Mouse (Mus musculus): ENCODE data around the gene Kcnip4. TPM values are rescaled to one million over a fixed set of nuclear protein-coding genes. Genes with fewer than 3 reads are reported as not detected.

The Kcnip4 gene
- polyA plus RNA-seq, 1 experiment = 0.40 TPM

- Histone ChIP-seq H3K4me1 (ENCODE audit: control insufficient read depth, insufficient read depth, low read length) (no peaks in the 10 kb centered on the region), H3K4me3 (replicated peaks; ENCODE audit: extremely low read depth, low read depth, low read length) (no peak overlapping the region)
- DNase-seq = no peak
- TF ChIP-seq POLR2A (IDR thresholded peaks at IDR 0.05; ENCODE audit: borderline replicate concordance, extremely low read depth, low read depth, low read length) = no peak
- TF ChIP-seq CTCF (IDR thresholded peaks at IDR 0.05; ENCODE audit: insufficient read depth, low read length) = no peak
- WGBS = 23% methylated on average over 2 of the region's 2 CpGs
Measured at GRCm38 (mm10) chr5:49487270-49487669, 37.4 kb downstream of the Kcnip4 start.

GRCm38 (mm10) chr5:49470738-49471137 is 54.0 kb downstream of the Kcnip4 start:
- TF ChIP-seq POLR2A (IDR thresholded peaks at IDR 0.05; ENCODE audit: borderline replicate concordance, extremely low read depth, low read depth, low read length) (no peak), CTCF (IDR thresholded peaks at IDR 0.05; ENCODE audit: insufficient read depth, low read length) (no peak)
- 71% methylated on average over 2 of the region's 2 CpGs for WGBS
- Histone ChIP-seq H3K4me3 (replicated peaks; ENCODE audit: extremely low read depth, low read depth, low read length) (no peak overlapping the region), H3K4me1 (ENCODE audit: control insufficient read depth, insufficient read depth, low read length) (no peaks in the 10 kb centered on the region)
- DNase-seq = no peak

GRCm38 (mm10) chr5:49460643-49461276 is 63.9 kb downstream of the Kcnip4 start:
- H3K4me3 ChIP-seq (replicated peaks; ENCODE audit: extremely low read depth, low read depth, low read length) = no peak overlapping the region
- WGBS = 82% methylated on average over 6 of the region's 6 CpGs
- no peak for TF ChIP-seq POLR2A (IDR thresholded peaks at IDR 0.05; ENCODE audit: borderline replicate concordance, extremely low read depth, low read depth, low read length)
- TF ChIP-seq CTCF (IDR thresholded peaks at IDR 0.05; ENCODE audit: insufficient read depth, low read length) = no peak

GRCm38 (mm10) chr5:49453100-49453499 is 71.6 kb downstream of the Kcnip4 start:
- 74% methylated on average over 3 of the region's 3 CpGs for WGBS
- TF ChIP-seq POLR2A (IDR thresholded peaks at IDR 0.05; ENCODE audit: borderline replicate concordance, extremely low read depth, low read depth, low read length) (no peak), CTCF (IDR thresholded peaks at IDR 0.05; ENCODE audit: insufficient read depth, low read length) (no peak)
- Histone ChIP-seq H3K4me1 (ENCODE audit: control insufficient read depth, insufficient read depth, low read length) (no peaks in the 10 kb centered on the region), H3K4me3 (replicated peaks; ENCODE audit: extremely low read depth, low read depth, low read length) (no peak overlapping the region)
- no peak for DNase-seq

More at GRCm38 (mm10) chr5:49460643-49461276, 63.9 kb downstream of the Kcnip4 start:
- DNase-seq = no peak
- H3K4me1 ChIP-seq (ENCODE audit: control insufficient read depth, insufficient read depth, low read length) = no peaks in the 10 kb centered on the region

GRCm38 (mm10) chr5:49451295-49451694 is 73.4 kb downstream of the Kcnip4 start:
- no peak overlapping the region for H3K4me3 ChIP-seq (replicated peaks; ENCODE audit: extremely low read depth, low read depth, low read length)
- no peaks in the 10 kb centered on the region for H3K4me1 ChIP-seq (ENCODE audit: control insufficient read depth, insufficient read depth, low read length)
- DNase-seq = no peak
- no peak for TF ChIP-seq POLR2A (IDR thresholded peaks at IDR 0.05; ENCODE audit: borderline replicate concordance, extremely low read depth, low read depth, low read length)
- no peak for TF ChIP-seq CTCF (IDR thresholded peaks at IDR 0.05; ENCODE audit: insufficient read depth, low read length)

- Histone ChIP-seq H3K4me1 (ENCODE audit: control insufficient read depth, insufficient read depth, low read length) (no peaks in the 10 kb centered on the region), H3K4me3 (replicated peaks; ENCODE audit: extremely low read depth, low read depth, low read length) (no peak overlapping the region)
- 59% methylated on average over 3 of the region's 3 CpGs for WGBS
- TF ChIP-seq POLR2A (IDR thresholded peaks at IDR 0.05; ENCODE audit: borderline replicate concordance, extremely low read depth, low read depth, low read length) (no peak), CTCF (IDR thresholded peaks at IDR 0.05; ENCODE audit: insufficient read depth, low read length) (no peak)
- DNase-seq = no peak
Measured at GRCm38 (mm10) chr5:49450876-49451275, 73.8 kb downstream of the Kcnip4 start.

- H3K4me1 ChIP-seq (ENCODE audit: control insufficient read depth, insufficient read depth, low read length) = no peaks in the 10 kb centered on the region
- no peak for DNase-seq
- H3K4me3 ChIP-seq (replicated peaks; ENCODE audit: extremely low read depth, low read depth, low read length) = no peak overlapping the region
- no peak for TF ChIP-seq CTCF (IDR thresholded peaks at IDR 0.05; ENCODE audit: insufficient read depth, low read length)
- no peak for TF ChIP-seq POLR2A (IDR thresholded peaks at IDR 0.05; ENCODE audit: borderline replicate concordance, extremely low read depth, low read depth, low read length)
- 24% methylated on average over 2 of the region's 2 CpGs for WGBS
Measured at GRCm38 (mm10) chr5:49437236-49437635, 87.5 kb downstream of the Kcnip4 start.

- Histone ChIP-seq H3K4me3 (replicated peaks; ENCODE audit: extremely low read depth, low read depth, low read length) (no peak overlapping the region), H3K4me1 (ENCODE audit: control insufficient read depth, insufficient read depth, low read length) (no peaks in the 10 kb centered on the region)
- DNase-seq = no peak
- TF ChIP-seq CTCF (IDR thresholded peaks at IDR 0.05; ENCODE audit: insufficient read depth, low read length) (no peak), POLR2A (IDR thresholded peaks at IDR 0.05; ENCODE audit: borderline replicate concordance, extremely low read depth, low read depth, low read length) (no peak)
Measured at GRCm38 (mm10) chr5:49427689-49428088, 97.0 kb downstream of the Kcnip4 start.

- TF ChIP-seq POLR2A (IDR thresholded peaks at IDR 0.05; ENCODE audit: borderline replicate concordance, extremely low read depth, low read depth, low read length) = no peak
- TF ChIP-seq CTCF (IDR thresholded peaks at IDR 0.05; ENCODE audit: insufficient read depth, low read length) = no peak
- H3K4me3 ChIP-seq (replicated peaks; ENCODE audit: extremely low read depth, low read depth, low read length) = no peak overlapping the region
- no peak for DNase-seq
Measured at GRCm38 (mm10) chr5:49419707-49420106, 105.0 kb downstream of the Kcnip4 start.

GRCm38 (mm10) chr5:49408351-49408750 is 116.4 kb downstream of the Kcnip4 start:
- WGBS = 69% methylated on average over 1 of the region's 1 CpGs
- no peak for DNase-seq

More at GRCm38 (mm10) chr5:49419707-49420106, 105.0 kb downstream of the Kcnip4 start:
- no peaks in the 10 kb centered on the region for H3K4me1 ChIP-seq (ENCODE audit: control insufficient read depth, insufficient read depth, low read length)

More at GRCm38 (mm10) chr5:49408351-49408750, 116.4 kb downstream of the Kcnip4 start:
- TF ChIP-seq CTCF (IDR thresholded peaks at IDR 0.05; ENCODE audit: insufficient read depth, low read length) = no peak
- TF ChIP-seq POLR2A (IDR thresholded peaks at IDR 0.05; ENCODE audit: borderline replicate concordance, extremely low read depth, low read depth, low read length) = no peak
- H3K4me1 ChIP-seq (ENCODE audit: control insufficient read depth, insufficient read depth, low read length) = no peaks in the 10 kb centered on the region
- no peak overlapping the region for H3K4me3 ChIP-seq (replicated peaks; ENCODE audit: extremely low read depth, low read depth, low read length)

All from lung, adult 2 months (tissue).